Mouse (Mus musculus) hindbrain, postnatal 0 days (tissue): Measurements from ENCODE around the gene Wdr81. TPM values are rescaled to one million over a fixed set of nuclear protein-coding genes. Genes with fewer than 3 reads are reported as not detected.

Experiments used
- ATAC-seq: fragments of 200-750 bp; cut with Nextera tagmentation; 2 replicates; pipeline ENCODE4 v1.8.0; 2017; ENCODE audit warnings: mild to moderate bottlenecking, moderate TSS enrichment, moderate library complexity
- DNase-seq: peaks from one replicate; pipeline ENCODE4 v3.0.0-alpha.2; 2015; ENCODE audit warnings: low spot score
- H3K27ac ChIP-seq: fragments of 300-500 bp; sonication (generic); 2 replicates; pipeline ENCODE4 v1.5.1; 2014; ENCODE audit warnings: mild to moderate bottlenecking
- H3K27me3 ChIP-seq: fragments of 300-500 bp; sonication (generic); 2 replicates; pipeline ENCODE4 v1.6.1; 2014; ENCODE audit warnings: low read length, mixed read lengths; ENCODE audit not compliant: insufficient read depth
- H3K36me3 ChIP-seq: fragments of 300-500 bp; sonication (generic); 2 replicates; pipeline ENCODE4 v1.6.1; 2014; ENCODE audit warnings: low read length, mixed read lengths; ENCODE audit not compliant: insufficient read depth
- H3K4me1 ChIP-seq: fragments of 300-500 bp; sonication (generic); 2 replicates; pipeline ENCODE4 v1.6.1; 2014; ENCODE audit warnings: antibody characterized with exemption, low read length, mixed read lengths; ENCODE audit not compliant: insufficient read depth
- H3K4me2 ChIP-seq: fragments of 300-500 bp; sonication (generic); 2 replicates; pipeline ENCODE4 v1.6.1; 2014; ENCODE audit warnings: low read depth, mild to moderate bottlenecking, low read length, moderate library complexity, mixed read lengths
- H3K4me3 ChIP-seq: fragments of 300-500 bp; sonication (generic); 2 replicates; pipeline ENCODE4 v1.5.1; 2014; ENCODE audit warnings: low read length
- H3K9ac ChIP-seq: fragments of 300-500 bp; sonication (generic); replicated peaks from 2 replicates; pipeline ENCODE4 v1.6.1; 2014; ENCODE audit warnings: mild to moderate bottlenecking, low read length, moderate library complexity, mixed read lengths
- H3K9me3 ChIP-seq: fragments of 300-500 bp; sonication (generic); 2 replicates; pipeline ENCODE4 v1.6.1; 2016; ENCODE audit warnings: low read length, mixed read lengths
- CTCF ChIP-seq: IDR thresholded peaks from 2 replicates; pipeline ENCODE4 v1.5.1; 2016; ENCODE audit warnings: antibody characterized with exemption, control low read depth, low read depth
- WGBS: fragments of 180-500 bp; shearing (Covaris S2); extraction: QIAGEN DNeasy Blood & Tissue Kit; methylation state at CpG from one replicate; pipeline ENCODE4 v1.1.7; 2014; 5-methylcytosine and 5-hydroxymethylcytosine counted together
- polyA plus RNA-seq: library from polyadenylated mRNA; unstranded; fragments of >200 nt; fragmentation: Nextera tagmentation; extraction: Ambion mirVana; gene quantifications from 2 replicates; pipeline ENCODE4 v1.2.1, GENCODE M21; 2015
- total RNA-seq: library from RNA; depleted of rRNA; stranded (reverse); fragments of >200 nt; gene quantifications from 2 replicates; pipeline ENCODE4 v1.2.3, GENCODE M21; 2014

The Wdr81 gene
- total and polyA plus RNA-seq, 2 experiments from 2014 or later, result 4.1 to 20.4 TPM

DNA sequence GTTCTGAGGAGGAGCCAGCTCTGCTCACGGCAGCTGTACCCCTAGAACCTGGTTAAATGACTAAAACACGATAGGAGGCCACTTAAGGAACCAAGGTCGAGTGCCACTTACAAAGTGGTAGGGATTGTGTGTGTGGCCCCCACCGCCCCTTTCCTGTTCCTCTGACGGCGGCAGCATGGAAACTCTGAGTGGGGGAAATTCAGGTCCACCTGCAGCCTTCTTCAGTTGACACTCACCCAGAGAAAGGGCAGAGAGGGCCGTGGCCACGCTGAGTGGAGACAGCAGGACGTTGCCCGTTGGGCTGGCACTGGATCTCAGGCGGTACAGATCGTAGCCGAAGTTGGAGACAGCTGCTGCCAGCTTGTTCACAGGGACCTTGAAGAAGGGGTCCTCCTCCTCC is 38.5 kb downstream of the Wdr81 start:
- 84% methylated on average over 13 of the region's 13 CpGs for WGBS
- no peak overlapping the region for H3K4me2 ChIP-seq
- TF ChIP-seq CTCF, result no peak
- ATAC-seq (no peak), DNase-seq (no peak)
- H3K27me3 ChIP-seq, result no peaks in the 10 kb centered on the region
- H3K4me3 ChIP-seq, result no peak overlapping the region
- no peak overlapping the region for H3K9ac ChIP-seq
- H3K36me3 ChIP-seq, result no peaks in the 10 kb centered on the region
- no peaks in the 10 kb centered on the region for H3K4me1 ChIP-seq
- no peaks in the 10 kb centered on the region for H3K9me3 ChIP-seq
- no peak overlapping the region for H3K27ac ChIP-seq

- ATAC-seq, result 0 out of 2 replicates have a peak, but pooled peaks have one; percentile 40
- no peaks in the 10 kb centered on the region for H3K36me3 ChIP-seq
- no peaks in the 10 kb centered on the region for H3K4me1 ChIP-seq
- no peaks in the 10 kb centered on the region for H3K9me3 ChIP-seq
- no peaks in the 10 kb centered on the region for H3K27me3 ChIP-seq
- H3K4me2 ChIP-seq, result no peak overlapping the region
- no peak overlapping the region for H3K4me3 ChIP-seq
- DNase-seq, result peak; percentile 12
- no peak for TF ChIP-seq CTCF
- no peak overlapping the region for H3K27ac ChIP-seq
- WGBS, result 32% methylated on average over 7 of the region's 7 CpGs
- H3K9ac ChIP-seq, result no peak overlapping the region
Measured at GRCm38 (mm10) chr11:75415096-75415495, 39.4 kb downstream of the Wdr81 start.

GRCm38 (mm10) chr11:75410591-75410990 is 43.9 kb downstream of the Wdr81 start:
- H3K4me2 ChIP-seq, result no peak overlapping the region
- no peak for DNase-seq
- H3K9ac ChIP-seq, result no peak overlapping the region
- H3K36me3 ChIP-seq, result no peaks in the 10 kb centered on the region
- no peak overlapping the region for H3K27ac ChIP-seq
- WGBS, result 93% methylated on average over 7 of the region's 7 CpGs
- H3K9me3 ChIP-seq, result no peaks in the 10 kb centered on the region
- H3K4me3 ChIP-seq, result no peak overlapping the region
- no peaks in the 10 kb centered on the region for H3K27me3 ChIP-seq
- no peak for ATAC-seq
- TF ChIP-seq CTCF, result no peak
- no peaks in the 10 kb centered on the region for H3K4me1 ChIP-seq

- no peak overlapping the region for H3K9ac ChIP-seq
- ATAC-seq, result no peak
- 72% methylated on average over 17 of the region's 17 CpGs for WGBS
Measured at GRCm38 (mm10) chr11:75409679-75410575, 44.6 kb downstream of the Wdr81 start.

GRCm38 (mm10) chr11:75406865-75407264 is 47.7 kb downstream of the Wdr81 start:
- H3K27me3 ChIP-seq, result no peaks in the 10 kb centered on the region
- H3K27ac ChIP-seq, result no peak overlapping the region
- no peaks in the 10 kb centered on the region for H3K9me3 ChIP-seq
- no peak for ATAC-seq
- peak; percentile 65 for TF ChIP-seq CTCF
- DNase-seq, result no peak
- no peak overlapping the region for H3K4me3 ChIP-seq
- no peaks in the 10 kb centered on the region for H3K4me1 ChIP-seq
- 44% methylated on average over 3 of the region's 3 CpGs for WGBS
- no peaks in the 10 kb centered on the region for H3K36me3 ChIP-seq
- H3K9ac ChIP-seq, result no peak overlapping the region
- no peak overlapping the region for H3K4me2 ChIP-seq

More at GRCm38 (mm10) chr11:75409679-75410575, 44.6 kb downstream of the Wdr81 start:
- Histone ChIP-seq H3K36me3 (no peaks in the 10 kb centered on the region), H3K27ac (no peak overlapping the region), H3K4me3 (no peak overlapping the region), H3K4me2 (no peak overlapping the region), H3K27me3 (no peaks in the 10 kb centered on the region), H3K4me1 (no peaks in the 10 kb centered on the region), H3K9me3 (no peaks in the 10 kb centered on the region)
- no peak for TF ChIP-seq CTCF
- no peak for DNase-seq

DNA sequence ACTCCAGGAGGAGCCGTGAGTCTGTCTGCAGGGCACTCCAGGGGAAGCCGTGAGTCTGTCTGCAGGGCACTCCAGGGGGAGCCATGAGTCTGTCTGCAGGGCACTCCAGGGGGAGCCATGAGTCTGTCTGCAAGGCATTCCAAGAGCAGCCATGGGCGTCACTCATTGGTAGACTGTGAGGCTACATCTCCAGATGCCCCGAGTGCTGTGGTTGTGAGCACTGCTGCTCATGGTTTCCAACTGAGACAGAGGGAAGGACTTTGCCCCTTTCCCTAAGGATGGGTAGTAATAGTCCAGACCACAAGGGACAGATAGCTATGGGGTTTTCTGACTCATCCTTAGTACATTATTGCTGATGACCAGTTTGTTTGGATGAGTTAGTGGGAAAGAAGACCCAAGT is 48.4 kb downstream of the Wdr81 start:
- 63% methylated on average over 4 of the region's 4 CpGs for WGBS
- ATAC-seq, result no peak
- H3K9me3 ChIP-seq, result no peaks in the 10 kb centered on the region

GRCm38 (mm10) chr11:75404801-75405200 is 49.7 kb downstream of the Wdr81 start:
- 92% methylated on average over 6 of the region's 6 CpGs for WGBS
- no peak for TF ChIP-seq CTCF
- DNase-seq (no peak), ATAC-seq (no peak)
- no peak overlapping the region for H3K9ac ChIP-seq
- no peak overlapping the region for H3K27ac ChIP-seq
- H3K4me3 ChIP-seq, result no peak overlapping the region
- no peaks in the 10 kb centered on the region for H3K4me1 ChIP-seq
- H3K27me3 ChIP-seq, result no peaks in the 10 kb centered on the region
- no peaks in the 10 kb centered on the region for H3K9me3 ChIP-seq
- H3K4me2 ChIP-seq, result no peak overlapping the region
- no peaks in the 10 kb centered on the region for H3K36me3 ChIP-seq

More for the DNA sequence above, 48.4 kb downstream of the Wdr81 start:
- H3K4me3 ChIP-seq, result no peak overlapping the region
- no peak for TF ChIP-seq CTCF
- no peaks in the 10 kb centered on the region for H3K36me3 ChIP-seq
- H3K4me2 ChIP-seq, result no peak overlapping the region
- no peaks in the 10 kb centered on the region for H3K4me1 ChIP-seq
- H3K9ac ChIP-seq, result no peak overlapping the region
- DNase-seq, result no peak
- H3K27ac ChIP-seq, result no peak overlapping the region
- no peaks in the 10 kb centered on the region for H3K27me3 ChIP-seq
